ENCODE assay signal across 19 mouse cellular contexts in genomic region chr2:101854792-101855191, GRCm38 (mm10). TPM values are rescaled to one million over a fixed set of nuclear protein-coding genes. Genes with fewer than 3 reads are reported as not detected.
DNase-seq lines count a peak whose midpoint lies in the region; TF ChIP-seq lines count a peak whose summit lies in the region.
"Had no signal": no experiment of that assay in that cellular context is flagged by ENCODE, and none has a peak within 500 bp of the region (broad histone marks: within the 10 kb centered on the region; RNA-seq: fewer than 3 reads in every experiment).

No protein-coding gene starts in this region.

- no peaks in the 10 kb centered on the region for H3K4me1 ChIP-seq in cerebellum, adult 2 months (ENCODE audit: control insufficient read depth, insufficient read depth, low read length)
- H3K4me1 ChIP-seq: forebrain, embryonic 12.5 days; heart, embryonic 13.5 days; intestine, embryonic 15.5 days; kidney, embryonic 15.5 days had no signal

- intact Hi-C loops in heart, postnatal 25 days (cut with DNase I) = no loop called here

- no peak overlapping the region for H3K4me3 ChIP-seq in cerebellum, adult 2 months (replicated peaks; ENCODE audit: insufficient read depth, low read depth, low read length)
- H3K4me3 ChIP-seq in layer of hippocampus, adult 2 months = no peak overlapping the region
- H3K4me3 ChIP-seq: forebrain, embryonic 12.5 days; heart, embryonic 13.5 days; hindbrain, embryonic 13.5 days; intestine, embryonic 15.5 days; kidney, embryonic 15.5 days had no signal

- H3K27me3 ChIP-seq in cerebellum, adult 2 months (ENCODE audit: control insufficient read depth, insufficient read depth, low read length) = no peaks in the 10 kb centered on the region
- H3K27me3 ChIP-seq: forebrain, embryonic 12.5 days; heart, embryonic 13.5 days; hindbrain, embryonic 13.5 days; intestine, embryonic 15.5 days; kidney, embryonic 15.5 days had no signal

- H3K27ac ChIP-seq in cerebellum, adult 2 months (ENCODE audit: insufficient read depth, low read length) = no peak overlapping the region
- no peak overlapping the region for H3K27ac ChIP-seq in layer of hippocampus, adult 2 months
- H3K27ac ChIP-seq: forebrain, embryonic 12.5 days; heart, embryonic 13.5 days; hindbrain, embryonic 13.5 days; hindbrain, postnatal 0 days; intestine, embryonic 15.5 days; kidney, embryonic 15.5 days had no signal

- TF ChIP-seq CTCF in cerebellum, adult 2 months (IDR thresholded peaks at IDR 0.05; ENCODE audit: borderline replicate concordance, insufficient read depth, low read depth, low read length) = no peak
- TF ChIP-seq CTCF in layer of hippocampus, adult 2 months (conservative IDR thresholded peaks at IDR 0.05) = no peak

- DNase-seq in cerebellum, postnatal 10 days = peak; percentile 16 to 26
- DNase-seq in cerebellum, adult 2 months = no peak
- peak; percentile 80 for DNase-seq in heart, adult 11 months
- DNase-seq in heart, postnatal 25 days (ENCODE audit: low spot score) = no peak
- peak; percentile 19 for DNase-seq in Muller cell, postnatal 12 days (ENCODE audit: inconsistent ontology term)
- DNase-seq in adipocyte (ENCODE audit: low spot score) = peak; percentile 92
- no peak for DNase-seq in layer of hippocampus, adult 2 months (ENCODE audit: low spot score in 2 of 2)
- no peak for DNase-seq in layer of hippocampus, postnatal 10 days (ENCODE audit: low spot score in 2 of 2)
- DNase-seq: cerebellum, adult 11-12 months; cerebellum, adult 9-11 months; gastrocnemius, postnatal 10 days; heart, postnatal 4 days; kidney, adult 2 months had no signal

- TF ChIP-seq POLR2A in cerebellum, adult 2 months (IDR thresholded peaks at IDR 0.05; ENCODE audit: borderline replicate concordance, insufficient read depth, low read length) = no peak

- WGBS in cerebellum, adult 2 months = 18% methylated on average over 7 of the region's 7 CpGs

RNA-seq across cellular contexts. Expression of gene Prr5l, which starts 28.0 kb away (rescaled TPM):
- 28.5 and 37.8 TPM in 2 replicates for polyA plus RNA-seq in cerebellum, adult 2 months (2012; rRNA removed)
- 1 to 10 TPM in 1 of 2 experiments, under 1 TPM in 1; 0.64 to 2.5 TPM for total RNA-seq in heart, postnatal 25 days (2021)
- 1 to 10 TPM; 7.2 to 9.5 TPM for total RNA-seq in layer of hippocampus, adult 2 months (2021)
- 1 to 10 TPM; 2.9 to 5.5 TPM for total RNA-seq in layer of hippocampus, postnatal 10 days (2021)

RNA-seq across cellular contexts. Expression of gene Commd9, which starts 31.3 kb away (rescaled TPM):
- polyA plus RNA-seq in cerebellum, adult 2 months (2012; rRNA removed) = 111 and 116 TPM in 2 replicates
- total RNA-seq in heart, postnatal 25 days (2021) = 10 to 100 TPM; 26.9 to 29.3 TPM
- total RNA-seq in layer of hippocampus, adult 2 months (2021) = 10 to 100 TPM; 32.8 to 39.3 TPM
- 10 to 100 TPM; 39.1 to 39.3 TPM for total RNA-seq in layer of hippocampus, postnatal 10 days (2021)

Comparison
In these comparisons a context has a peak if more than half of its experiments do, and no peak if none do; other contexts are left out.
1. DNase-seq: peak in cerebellum, postnatal 10 days (2 of 2), heart, adult 11 months (single experiment), Muller cell, postnatal 12 days (single experiment) and adipocyte (single experiment); none in cerebellum, adult 2 months (0 of 2), heart, postnatal 25 days (single experiment), layer of hippocampus, adult 2 months (0 of 2) and layer of hippocampus, postnatal 10 days (0 of 2).